Mouse (Mus musculus): ENCODE results near the gene Nuak1. TPM values are rescaled to one million over a fixed set of nuclear protein-coding genes. Genes with fewer than 3 reads are reported as not detected.
A peak's percentile ranks its signal among the peaks of the same experiment; 100 is the strongest.

The Nuak1 gene
- polyA plus RNA-seq, 1 experiment from 2014 or later, result 0.13 TPM

DNA sequence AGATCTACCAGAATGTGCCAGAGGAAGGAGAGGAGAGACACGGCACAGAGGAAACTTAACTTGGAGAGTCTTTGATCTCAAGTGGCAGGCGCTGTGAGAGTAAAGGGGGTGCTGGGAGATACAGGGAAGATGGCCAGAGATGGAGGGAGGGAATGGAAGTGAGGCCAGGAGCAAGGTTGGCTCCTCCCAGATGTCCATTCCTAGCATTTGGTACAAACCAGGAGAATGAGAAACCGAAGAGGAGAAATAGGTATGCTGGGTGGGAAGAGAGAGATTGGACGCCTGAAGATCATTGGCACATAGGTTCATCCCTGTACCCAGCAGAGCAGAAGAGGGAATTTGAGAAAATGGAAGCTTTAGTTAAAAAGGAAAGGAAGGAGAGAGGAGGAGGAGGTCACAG is 82.8 kb downstream of the Nuak1 start:
- no peaks in the 10 kb centered on the region for H3K4me1 ChIP-seq (ENCODE audit: insufficient read depth)
- DNase-seq (no peak), ATAC-seq (no peak)
- H3K36me3 ChIP-seq (replicated peaks; ENCODE audit: insufficient read depth, low read length), result no peaks in the 10 kb centered on the region
- H3K4me3 ChIP-seq (ENCODE audit: low read depth, low read length), result no peak overlapping the region
- WGBS (ENCODE audit: insufficient replicate concordance), result 77% methylated on average over 4 of the region's 4 CpGs
- no peak overlapping the region for H3K9ac ChIP-seq (replicated peaks)
- no peak overlapping the region for H3K4me2 ChIP-seq (ENCODE audit: low read depth, low read length)
- no peaks in the 10 kb centered on the region for H3K9me3 ChIP-seq (ENCODE audit: low read length)
- TF ChIP-seq CTCF (IDR thresholded peaks at IDR 0.05; ENCODE audit: low read depth) (no peak), EP300 (IDR thresholded peaks at IDR 0.05; ENCODE audit: low read depth) (no peak)
- H3K27me3 ChIP-seq (ENCODE audit: insufficient read depth, low read length), result no peaks in the 10 kb centered on the region
- H3K27ac ChIP-seq (ENCODE audit: low read depth), result no peak overlapping the region

GRCm38 (mm10) chr10:84354323-84354722 is 86.1 kb downstream of the Nuak1 start:
- H3K27me3 ChIP-seq (ENCODE audit: insufficient read depth, low read length), result no peaks in the 10 kb centered on the region
- 74% methylated on average over 6 of the region's 6 CpGs for WGBS (ENCODE audit: insufficient replicate concordance)

DNA sequence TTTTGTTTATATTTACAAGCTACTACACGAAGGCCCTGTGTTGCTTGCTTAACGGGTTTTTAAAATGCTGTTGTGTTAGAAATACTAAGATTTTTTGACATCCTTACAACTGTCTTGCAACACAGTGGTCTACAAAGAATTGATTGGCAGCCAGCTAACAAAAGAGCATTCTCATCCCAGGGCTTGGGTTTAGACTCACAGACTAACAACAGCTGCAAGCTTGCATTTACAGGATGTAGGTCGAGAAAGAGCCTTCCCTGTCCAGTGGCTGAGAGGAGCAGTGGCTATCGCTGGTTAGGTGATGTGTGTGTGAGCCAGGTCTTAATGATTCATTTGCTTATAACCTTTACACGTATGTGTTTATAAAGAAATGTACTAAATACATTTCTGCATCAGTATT is 94.7 kb downstream of the Nuak1 start:
- Histone ChIP-seq H3K27ac (ENCODE audit: low read depth) (no peak overlapping the region), H3K27me3 (ENCODE audit: insufficient read depth, low read length) (no peaks in the 10 kb centered on the region), H3K9ac (replicated peaks) (no peak overlapping the region), H3K4me2 (ENCODE audit: low read depth, low read length) (no peak overlapping the region), H3K9me3 (ENCODE audit: low read length) (no peaks in the 10 kb centered on the region), H3K4me1 (ENCODE audit: insufficient read depth) (no peaks in the 10 kb centered on the region), H3K36me3 (replicated peaks; ENCODE audit: insufficient read depth, low read length) (no peaks in the 10 kb centered on the region), H3K4me3 (ENCODE audit: low read depth, low read length) (no peak overlapping the region)
- no peak for ATAC-seq
- no peak for DNase-seq
- 59% methylated on average over 5 of the region's 5 CpGs for WGBS (ENCODE audit: insufficient replicate concordance)
- TF ChIP-seq EP300 (IDR thresholded peaks at IDR 0.05; ENCODE audit: low read depth), result no peak
- TF ChIP-seq CTCF (IDR thresholded peaks at IDR 0.05; ENCODE audit: low read depth), result no peak

More at GRCm38 (mm10) chr10:84354323-84354722, 86.1 kb downstream of the Nuak1 start:
- ATAC-seq (no peak), DNase-seq (no peak)
- Histone ChIP-seq H3K4me2 (ENCODE audit: low read depth, low read length) (no peak overlapping the region), H3K4me1 (ENCODE audit: insufficient read depth) (no peaks in the 10 kb centered on the region), H3K9ac (replicated peaks) (no peak overlapping the region), H3K9me3 (ENCODE audit: low read length) (no peaks in the 10 kb centered on the region), H3K4me3 (ENCODE audit: low read depth, low read length) (no peak overlapping the region), H3K36me3 (replicated peaks; ENCODE audit: insufficient read depth, low read length) (no peaks in the 10 kb centered on the region), H3K27ac (ENCODE audit: low read depth) (no peak overlapping the region)
- TF ChIP-seq EP300 (IDR thresholded peaks at IDR 0.05; ENCODE audit: low read depth) (no peak), CTCF (IDR thresholded peaks at IDR 0.05; ENCODE audit: low read depth) (no peak)

DNA sequence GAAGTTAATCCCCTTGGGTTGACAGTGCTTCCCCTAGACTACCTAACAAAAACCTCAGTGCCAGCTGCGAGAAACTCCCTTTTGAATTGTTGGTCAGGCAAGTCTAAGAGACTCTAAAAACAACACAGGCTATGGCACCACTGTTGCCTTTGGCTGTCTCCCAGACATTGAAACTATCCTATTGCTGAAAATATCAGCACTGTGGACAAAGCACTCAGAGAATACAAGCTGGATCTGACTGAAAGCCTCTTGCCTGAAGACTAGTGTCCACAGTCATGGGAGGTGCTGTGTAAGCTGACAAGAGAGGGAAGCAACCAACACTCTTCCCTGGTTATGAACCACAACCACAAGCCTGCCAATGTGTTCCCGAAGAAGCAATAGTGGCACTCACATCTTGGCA is 96.9 kb downstream of the Nuak1 start:
- Histone ChIP-seq H3K4me3 (ENCODE audit: low read depth, low read length) (no peak overlapping the region), H3K4me2 (ENCODE audit: low read depth, low read length) (no peak overlapping the region), H3K9me3 (ENCODE audit: low read length) (no peaks in the 10 kb centered on the region), H3K27me3 (ENCODE audit: insufficient read depth, low read length) (no peaks in the 10 kb centered on the region), H3K4me1 (ENCODE audit: insufficient read depth) (no peaks in the 10 kb centered on the region; the same call in 1 of the 2 replicates), H3K36me3 (replicated peaks; ENCODE audit: insufficient read depth, low read length) (no peaks in the 10 kb centered on the region), H3K9ac (replicated peaks) (no peak overlapping the region), H3K27ac (ENCODE audit: low read depth) (no peak overlapping the region)
- DNase-seq (no peak), ATAC-seq (no peak)
- 76% methylated on average over 2 of the region's 2 CpGs for WGBS (ENCODE audit: insufficient replicate concordance)
- no peak for TF ChIP-seq EP300 (IDR thresholded peaks at IDR 0.05; ENCODE audit: low read depth)
- TF ChIP-seq CTCF (IDR thresholded peaks at IDR 0.05; ENCODE audit: low read depth), result no peak

DNA sequence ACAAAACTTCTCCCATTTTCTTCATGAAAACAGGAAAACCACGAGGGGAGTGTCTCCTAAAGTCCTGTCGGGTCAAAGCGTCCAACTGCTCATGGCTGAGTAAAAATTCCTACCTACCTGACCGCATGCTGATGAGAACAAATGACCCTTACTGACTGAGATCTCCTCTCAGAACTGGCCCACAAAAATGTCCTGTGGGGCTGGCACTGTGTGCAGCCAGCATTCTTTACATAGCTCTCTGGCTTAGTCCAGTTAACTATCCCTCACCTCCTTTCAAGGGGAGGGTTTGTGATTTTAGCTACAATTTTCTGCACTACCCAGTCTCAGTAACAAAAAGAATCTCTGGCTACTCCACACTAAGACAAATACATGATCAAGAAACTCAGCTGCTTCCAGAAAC is 100.9 kb downstream of the Nuak1 start:
- no peaks in the 10 kb centered on the region for H3K36me3 ChIP-seq (replicated peaks; ENCODE audit: insufficient read depth, low read length)
- TF ChIP-seq EP300 (IDR thresholded peaks at IDR 0.05; ENCODE audit: low read depth), result no peak
- no peak for TF ChIP-seq CTCF (IDR thresholded peaks at IDR 0.05; ENCODE audit: low read depth)
- ATAC-seq (no peak), DNase-seq (no peak)
- no peak overlapping the region for H3K4me3 ChIP-seq (ENCODE audit: low read depth, low read length)
- no peaks in the 10 kb centered on the region for H3K9me3 ChIP-seq (ENCODE audit: low read length)
- H3K9ac ChIP-seq (replicated peaks), result no peak overlapping the region
- WGBS (ENCODE audit: insufficient replicate concordance), result 44% methylated on average over 4 of the region's 4 CpGs
- H3K27me3 ChIP-seq (ENCODE audit: insufficient read depth, low read length), result no peaks in the 10 kb centered on the region
- H3K27ac ChIP-seq (ENCODE audit: low read depth), result no peak overlapping the region
- no peak overlapping the region for H3K4me2 ChIP-seq (ENCODE audit: low read depth, low read length)
- H3K4me1 ChIP-seq (ENCODE audit: insufficient read depth), result no peaks in the 10 kb centered on the region; the same call in 1 of the 2 replicates

DNA sequence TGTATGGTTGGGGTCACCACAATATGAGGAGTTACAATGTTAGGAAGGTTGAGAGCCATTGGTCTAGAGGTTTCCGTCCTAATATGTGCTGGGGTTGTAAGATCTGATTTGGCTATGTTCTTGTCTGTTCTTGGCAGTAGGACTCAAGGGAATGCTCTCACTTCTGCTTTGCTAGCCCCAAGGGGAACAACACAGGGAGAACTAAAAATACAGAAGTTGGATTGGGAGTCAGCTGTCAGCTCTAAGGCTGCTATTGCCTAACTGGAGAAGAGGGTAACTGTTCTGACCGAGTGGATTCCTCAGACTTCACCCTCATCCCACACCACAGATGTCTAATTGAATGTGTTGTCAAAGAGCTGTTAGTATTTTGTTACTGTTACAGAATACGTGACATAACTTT is 101.6 kb downstream of the Nuak1 start:
- Histone ChIP-seq H3K4me3 (ENCODE audit: low read depth, low read length) (no peak overlapping the region), H3K4me1 (ENCODE audit: insufficient read depth) (no peaks in the 10 kb centered on the region; the same call in 1 of the 2 replicates), H3K36me3 (replicated peaks; ENCODE audit: insufficient read depth, low read length) (no peaks in the 10 kb centered on the region), H3K27me3 (ENCODE audit: insufficient read depth, low read length) (no peaks in the 10 kb centered on the region), H3K9me3 (ENCODE audit: low read length) (no peaks in the 10 kb centered on the region), H3K27ac (ENCODE audit: low read depth) (no peak overlapping the region), H3K4me2 (ENCODE audit: low read depth, low read length) (no peak overlapping the region), H3K9ac (replicated peaks) (no peak overlapping the region)
- WGBS (ENCODE audit: insufficient replicate concordance), result 38% methylated on average over 3 of the region's 3 CpGs
- no peak for DNase-seq
- TF ChIP-seq CTCF (IDR thresholded peaks at IDR 0.05; ENCODE audit: low read depth) (no peak), EP300 (IDR thresholded peaks at IDR 0.05; ENCODE audit: low read depth) (no peak)
- ATAC-seq, result peak; percentile 36; the same call in 1 of the 2 replicates

DNA sequence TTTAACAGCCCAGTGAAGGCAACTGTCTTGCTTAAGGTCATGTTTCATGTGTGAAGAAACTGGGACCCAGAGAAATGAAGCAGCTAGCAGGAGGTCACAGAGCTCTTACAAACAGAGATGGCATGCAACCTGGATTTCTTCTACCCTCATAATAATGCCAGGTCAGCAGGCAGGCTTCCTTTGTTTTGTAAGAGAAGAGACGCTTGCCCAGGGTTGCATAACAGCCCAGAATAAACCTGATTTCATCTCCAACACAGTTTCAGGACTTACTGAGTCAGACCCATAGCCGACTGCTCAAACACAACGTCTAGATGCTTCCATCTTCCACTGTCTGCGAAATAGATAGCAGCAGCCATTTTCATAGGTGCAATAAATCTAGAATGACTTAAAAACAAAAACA is 105.0 kb downstream of the Nuak1 start:
- Histone ChIP-seq H3K27ac (ENCODE audit: low read depth) (no peak overlapping the region), H3K9ac (replicated peaks) (no peak overlapping the region), H3K9me3 (ENCODE audit: low read length) (no peaks in the 10 kb centered on the region), H3K4me1 (ENCODE audit: insufficient read depth) (no peaks in the 10 kb centered on the region; the same call in 1 of the 2 replicates), H3K36me3 (replicated peaks; ENCODE audit: insufficient read depth, low read length) (no peaks in the 10 kb centered on the region), H3K27me3 (ENCODE audit: insufficient read depth, low read length) (no peaks in the 10 kb centered on the region), H3K4me2 (ENCODE audit: low read depth, low read length) (no peak overlapping the region), H3K4me3 (ENCODE audit: low read depth, low read length) (no peak overlapping the region)
- 55% methylated on average over 4 of the region's 4 CpGs for WGBS (ENCODE audit: insufficient replicate concordance)
- no peak for DNase-seq
- TF ChIP-seq CTCF (IDR thresholded peaks at IDR 0.05; ENCODE audit: low read depth) (no peak), EP300 (IDR thresholded peaks at IDR 0.05; ENCODE audit: low read depth) (no peak)
- no peak for ATAC-seq
